Mouse (Mus musculus) G1E (cell line): ENCODE results near the gene Prkcb.

Experiments used
- CTCF ChIP-seq: IDR thresholded peaks from 2 replicates; pipeline ENCODE4 v1.5.1; 2012; ENCODE audit warnings: low read depth, low read length, inconsistent platforms, mixed read lengths
- GATA1 ChIP-seq: IDR thresholded peaks from 2 replicates; pipeline ENCODE4 v1.6.1; 2012; ENCODE audit warnings: borderline replicate concordance, low read length, inconsistent platforms, mixed read lengths

GRCm38 (mm10) chr7:122429134-122429533, 140.6 kb downstream of the Prkcb start:
- TF ChIP-seq CTCF (no peak), GATA1 (no peak)
